Mouse (Mus musculus): ENCODE results near the gene Olfr449. TPM values are rescaled to one million over a fixed set of nuclear protein-coding genes. Genes with fewer than 3 reads are reported as not detected.

Gene Olfr449
- polyA plus RNA-seq (2012; rRNA removed) = not detected in 2 replicates

GRCm38 (mm10) chr6:42834084-42834483 lies at the start of gene Olfr449:
Olfr449 (plus strand) TSS chr6:42834384.
- no peaks in the 10 kb centered on the region for H3K4me1 ChIP-seq (ENCODE audit: control insufficient read depth, insufficient read depth, low read length)
- H3K4me3 ChIP-seq (ENCODE audit: insufficient read depth, low read length) = no peak within 1 kb of the TSS
- TF ChIP-seq CTCF (IDR thresholded peaks at IDR 0.05; ENCODE audit: extremely low read depth, insufficient read depth, low read length) (no peak), POLR2A (IDR thresholded peaks at IDR 0.05; ENCODE audit: extremely low read depth, insufficient read depth, low read length) (no peak)
- H3K27ac ChIP-seq (ENCODE audit: insufficient read depth, low read length) = no peak within 1 kb of the TSS

- no peak within 1 kb of the TSS for H3K4me3 ChIP-seq (ENCODE audit: insufficient read depth, low read length)
- TF ChIP-seq CTCF (IDR thresholded peaks at IDR 0.05; ENCODE audit: extremely low read depth, insufficient read depth, low read length) (no peak), POLR2A (IDR thresholded peaks at IDR 0.05; ENCODE audit: extremely low read depth, insufficient read depth, low read length) (no peak)
- no peak within 1 kb of the TSS for H3K27ac ChIP-seq (ENCODE audit: insufficient read depth, low read length)
- no peaks in the 10 kb centered on the region for H3K4me1 ChIP-seq (ENCODE audit: control insufficient read depth, insufficient read depth, low read length)
These were observed 49.4 kb upstream of the Olfr449 start, which contains the start of gene Olfr452 for GRCm38 (mm10) chr6:42784793-42785192. Olfr452 (plus strand) TSS chr6:42785093.

GRCm38 (mm10) chr6:42790247-42790948 lies 43.8 kb upstream of the Olfr449 start:
- H3K27ac ChIP-seq (ENCODE audit: insufficient read depth, low read length) = no peak overlapping the region
- TF ChIP-seq CTCF (IDR thresholded peaks at IDR 0.05; ENCODE audit: extremely low read depth, insufficient read depth, low read length) = no peak
- no peak for TF ChIP-seq POLR2A (IDR thresholded peaks at IDR 0.05; ENCODE audit: extremely low read depth, insufficient read depth, low read length)
- H3K4me3 ChIP-seq (ENCODE audit: insufficient read depth, low read length) = no peak overlapping the region
- H3K4me1 ChIP-seq (ENCODE audit: control insufficient read depth, insufficient read depth, low read length) = no peaks in the 10 kb centered on the region

- Histone ChIP-seq H3K4me1 (ENCODE audit: control insufficient read depth, insufficient read depth, low read length) (no peaks in the 10 kb centered on the region), H3K27ac (ENCODE audit: insufficient read depth, low read length) (no peak overlapping the region), H3K4me3 (ENCODE audit: insufficient read depth, low read length) (no peak overlapping the region)
- TF ChIP-seq CTCF (IDR thresholded peaks at IDR 0.05; ENCODE audit: extremely low read depth, insufficient read depth, low read length) = no peak
- no peak for TF ChIP-seq POLR2A (IDR thresholded peaks at IDR 0.05; ENCODE audit: extremely low read depth, insufficient read depth, low read length)
These were observed 43.1 kb upstream of the Olfr449 start for GRCm38 (mm10) chr6:42790949-42791556.

GRCm38 (mm10) chr6:42794982-42795381 lies 39.2 kb upstream of the Olfr449 start:
- H3K4me3 ChIP-seq (ENCODE audit: insufficient read depth, low read length) = no peak overlapping the region

GRCm38 (mm10) chr6:42811639-42812038 lies 22.5 kb upstream of the Olfr449 start, which contains the start of gene Olfr450:
Olfr450 (plus strand) TSS chr6:42811939.
- Histone ChIP-seq H3K4me1 (ENCODE audit: control insufficient read depth, insufficient read depth, low read length) (no peaks in the 10 kb centered on the region), H3K4me3 (ENCODE audit: insufficient read depth, low read length) (no peak within 1 kb of the TSS), H3K27ac (ENCODE audit: insufficient read depth, low read length) (no peak within 1 kb of the TSS)
- TF ChIP-seq POLR2A (IDR thresholded peaks at IDR 0.05; ENCODE audit: extremely low read depth, insufficient read depth, low read length) = no peak
- TF ChIP-seq CTCF (IDR thresholded peaks at IDR 0.05; ENCODE audit: extremely low read depth, insufficient read depth, low read length) = no peak

More at GRCm38 (mm10) chr6:42794982-42795381, 39.2 kb upstream of the Olfr449 start:
- no peak overlapping the region for H3K27ac ChIP-seq (ENCODE audit: insufficient read depth, low read length)
- no peaks in the 10 kb centered on the region for H3K4me1 ChIP-seq (ENCODE audit: control insufficient read depth, insufficient read depth, low read length)
- TF ChIP-seq CTCF (IDR thresholded peaks at IDR 0.05; ENCODE audit: extremely low read depth, insufficient read depth, low read length) = no peak
- no peak for TF ChIP-seq POLR2A (IDR thresholded peaks at IDR 0.05; ENCODE audit: extremely low read depth, insufficient read depth, low read length)

GRCm38 (mm10) chr6:42860222-42860819 lies 26.1 kb downstream of the Olfr449 start:
- no peak overlapping the region for H3K4me3 ChIP-seq (ENCODE audit: insufficient read depth, low read length)
- TF ChIP-seq POLR2A (IDR thresholded peaks at IDR 0.05; ENCODE audit: extremely low read depth, insufficient read depth, low read length) (no peak), CTCF (IDR thresholded peaks at IDR 0.05; ENCODE audit: extremely low read depth, insufficient read depth, low read length) (peak; percentile 12; the same call in 1 of the 2 replicates)
- H3K4me1 ChIP-seq (ENCODE audit: control insufficient read depth, insufficient read depth, low read length) = no peaks in the 10 kb centered on the region
- H3K27ac ChIP-seq (ENCODE audit: insufficient read depth, low read length) = no peak overlapping the region

GRCm38 (mm10) chr6:42869695-42870094 lies 35.5 kb downstream of the Olfr449 start:
- H3K4me3 ChIP-seq (ENCODE audit: insufficient read depth, low read length) = no peak overlapping the region
- no peak overlapping the region for H3K27ac ChIP-seq (ENCODE audit: insufficient read depth, low read length)
- no peaks in the 10 kb centered on the region for H3K4me1 ChIP-seq (ENCODE audit: control insufficient read depth, insufficient read depth, low read length)
- TF ChIP-seq CTCF (IDR thresholded peaks at IDR 0.05; ENCODE audit: extremely low read depth, insufficient read depth, low read length) = no peak
- TF ChIP-seq POLR2A (IDR thresholded peaks at IDR 0.05; ENCODE audit: extremely low read depth, insufficient read depth, low read length) = no peak

GRCm38 (mm10) chr6:42876323-42876722 lies 42.1 kb downstream of the Olfr449 start:
- Histone ChIP-seq H3K4me1 (ENCODE audit: control insufficient read depth, insufficient read depth, low read length) (no peaks in the 10 kb centered on the region), H3K4me3 (ENCODE audit: insufficient read depth, low read length) (no peak overlapping the region), H3K27ac (ENCODE audit: insufficient read depth, low read length) (no peak overlapping the region)
- TF ChIP-seq CTCF (IDR thresholded peaks at IDR 0.05; ENCODE audit: extremely low read depth, insufficient read depth, low read length) = no peak
- no peak for TF ChIP-seq POLR2A (IDR thresholded peaks at IDR 0.05; ENCODE audit: extremely low read depth, insufficient read depth, low read length)

Other genes starting within 250 kb of the Olfr449 start
- not detected in 2 replicates for gene Tcaf3, start 236.7 kb upstream of the Olfr449 start, polyA plus RNA-seq (2012; rRNA removed)
- gene Tcaf2, start 189.1 kb upstream of the Olfr449 start, polyA plus RNA-seq (2012; rRNA removed) = 0.21 and 0.26 TPM in 2 replicates
- 97.4 and 104 TPM in 2 replicates for gene Tcaf1, start 124.3 kb upstream of the Olfr449 start, polyA plus RNA-seq (2012; rRNA removed)
- not detected in 2 replicates for gene Olfr453, start 95.0 kb upstream of the Olfr449 start, polyA plus RNA-seq (2012; rRNA removed)
- not detected in 2 replicates for gene Olfr38, start 78.0 kb upstream of the Olfr449 start, polyA plus RNA-seq (2012; rRNA removed)
- not detected in 2 replicates for gene Olfr452, start 49.3 kb upstream of the Olfr449 start, polyA plus RNA-seq (2012; rRNA removed)
- gene Olfr450, start 22.4 kb upstream of the Olfr449 start, polyA plus RNA-seq (2012; rRNA removed) = not detected in 2 replicates
- not detected in 2 replicates for gene Olfr448, start 56.1 kb downstream of the Olfr449 start, polyA plus RNA-seq (2012; rRNA removed)
- not detected in 2 replicates for gene Olfr447, start 74.5 kb downstream of the Olfr449 start, polyA plus RNA-seq (2012; rRNA removed)
- not detected in 2 replicates for gene Olfr446, start 87.0 kb downstream of the Olfr449 start, polyA plus RNA-seq (2012; rRNA removed)
- not detected in 2 replicates for gene Olfr444, start 114.7 kb downstream of the Olfr449 start, polyA plus RNA-seq (2012; rRNA removed)